Mouse (Mus musculus): ENCODE data around the gene Psma6.

GRCm38 (mm10) chr12:55396536-55396935 is 12.5 kb downstream of the Psma6 start:
- TF ChIP-seq POLR2A (IDR thresholded peaks at IDR 0.05; ENCODE audit: low read depth, low read length) (no peak), CTCF (IDR thresholded peaks at IDR 0.05; ENCODE audit: borderline replicate concordance, insufficient read depth, low read length) (no peak)
